Mouse (Mus musculus) inflammation-experienced regulatory T-cells, adult 16 weeks (primary cell): ENCODE measurements around the gene Dennd2d. TPM values are rescaled to one million over a fixed set of nuclear protein-coding genes. Genes with fewer than 3 reads are reported as not detected.

Experiments used
- polyA plus RNA-seq: library from polyadenylated mRNA; unstranded; fragments of 100-300 nt; shearing (Covaris generic); gene quantifications from one replicate; pipeline ENCODE4 v1.2.1, GENCODE M21; 2017

Gene Dennd2d
- polyA plus RNA-seq, result 223 TPM

DNA sequence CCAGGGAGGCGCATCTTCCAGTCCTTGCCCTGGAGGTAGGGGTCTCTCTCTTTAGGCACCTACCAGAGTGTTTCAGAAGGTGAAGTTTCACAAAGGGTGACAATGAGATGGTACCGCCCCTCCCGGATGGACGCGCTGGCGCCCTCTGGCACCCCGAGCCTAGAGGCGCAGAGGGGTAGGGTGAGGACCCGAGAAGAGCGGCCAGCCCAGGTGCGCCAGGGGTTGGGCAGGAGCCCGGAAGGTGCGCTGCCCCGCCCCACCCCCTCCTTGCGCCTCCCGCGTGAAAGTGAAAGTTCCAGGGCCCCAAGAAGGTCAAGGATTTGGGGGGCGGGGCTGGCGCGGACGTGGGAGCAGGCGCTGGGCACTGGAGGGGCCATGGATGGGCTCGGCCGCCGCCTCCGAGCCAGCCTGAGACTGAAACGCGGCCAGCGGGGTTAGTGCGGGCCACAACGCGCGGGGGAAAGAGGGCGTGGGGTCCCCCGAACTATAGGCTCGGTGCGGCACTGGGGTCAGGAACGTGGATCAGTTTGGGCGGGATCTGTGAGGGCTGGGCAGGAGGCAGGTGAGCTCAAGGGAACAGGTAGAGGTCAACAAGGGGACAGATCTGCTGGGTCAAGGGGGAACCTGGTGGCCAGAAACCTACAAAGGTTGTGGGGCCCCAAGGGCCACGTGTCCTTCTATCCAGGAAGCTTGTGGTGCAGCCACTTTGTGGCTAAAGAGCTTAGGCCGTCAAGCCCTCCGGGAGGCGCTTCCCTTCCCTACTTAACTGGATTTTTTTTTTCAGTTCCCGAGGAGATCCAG is at the start of gene Dennd2d:
Dennd2d (plus strand) TSS at position 125 of the 801 bp plus-strand sequence.

DNA sequence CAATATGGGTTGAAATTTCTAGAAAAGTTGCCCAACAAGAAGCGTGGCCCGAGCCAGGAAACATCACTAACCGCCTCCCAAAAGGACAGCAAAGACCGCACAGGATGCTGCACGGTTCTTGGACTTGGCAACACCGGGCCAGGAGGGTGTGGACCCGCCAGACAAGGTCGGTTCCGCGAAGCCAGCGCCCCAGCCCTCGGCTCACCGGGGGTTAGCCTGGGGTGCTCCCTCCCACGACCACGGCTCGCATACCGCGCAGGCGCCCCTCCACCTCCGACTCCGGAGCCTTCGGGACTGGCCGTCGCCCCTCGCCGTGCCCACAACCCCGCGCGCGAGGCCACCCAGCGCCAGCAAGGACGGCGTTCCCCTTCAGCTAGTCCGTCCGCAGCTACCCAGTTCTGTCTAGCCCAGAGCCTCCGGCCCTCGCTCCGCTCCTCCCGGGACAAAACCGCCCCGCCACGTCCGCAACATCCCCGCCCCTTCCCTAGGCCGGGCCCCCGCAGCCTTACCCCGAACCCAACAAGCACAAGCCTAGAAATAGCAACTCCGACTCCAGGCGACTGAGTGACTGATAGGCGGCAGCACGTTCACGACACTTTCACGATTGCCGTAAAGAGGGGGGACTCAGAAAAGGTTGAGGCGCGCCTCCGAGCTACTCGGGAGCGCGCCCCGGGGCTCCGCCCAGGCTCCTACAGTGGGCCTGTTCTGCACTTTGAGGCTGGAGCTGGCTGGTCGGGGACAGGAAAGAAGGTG is 65.1 kb downstream of the Dennd2d start, which contains the start of the genes Dram2 and Cept1:
Dram2 (plus strand) TSS at position 628 of the 753 bp plus-strand sequence.
Cept1 (minus strand) TSS at position 632 of the 753 bp plus-strand sequence.

Other genes starting within 250 kb of the Dennd2d start
- gene Chil6, start 76.2 kb upstream of the Dennd2d start, polyA plus RNA-seq, result 0.34 TPM
- 58.7 TPM for gene Dram2, start 65.4 kb downstream of the Dennd2d start, polyA plus RNA-seq
- 124 TPM for gene Cept1, start 65.4 kb downstream of the Dennd2d start, polyA plus RNA-seq
- 57.5 TPM for gene Lrif1, start 202.6 kb downstream of the Dennd2d start, polyA plus RNA-seq